Mouse (Mus musculus) cortical plate, adult 2 months (tissue): ENCODE measurements at regions not wholly inside any gene's neighbourhood (a gene's known extent, or its start where the extent isn't known, plus 50 kb on each side); places are given as distances from the start of the nearest gene placed in this dataset.
A peak's percentile ranks its signal among the peaks of the same experiment; 100 is the strongest.

Source experiments
- H3K27ac ChIP-seq: fragments of 200-500 bp; 2 replicates; pipeline ENCODE4 v1.5.1; 2012; ENCODE audit warnings: low read length, control low read depth, inconsistent platforms; ENCODE audit not compliant: insufficient read depth
- H3K4me1 ChIP-seq: fragments of 200-500 bp; 2 replicates; pipeline ENCODE4 v1.6.1; 2011; ENCODE audit warnings: low read length; ENCODE audit not compliant: control insufficient read depth, insufficient read depth
- H3K4me3 ChIP-seq: fragments of 200-500 bp; 2 replicates; pipeline ENCODE4 v1.5.1; 2011; ENCODE audit warnings: mild to moderate bottlenecking, low read length, control low read depth; ENCODE audit not compliant: insufficient read depth
- CTCF ChIP-seq: fragments of 200-500 bp; IDR thresholded peaks from 2 replicates; pipeline ENCODE4 v1.5.1; 2011; ENCODE audit warnings: mild to moderate bottlenecking, control low read depth, low read length; ENCODE audit not compliant: insufficient read depth; ENCODE audit errors: extremely low read depth
- POLR2A ChIP-seq: fragments of 200-500 bp; IDR thresholded peaks from 2 replicates; pipeline ENCODE4 v1.6.1; 2011; ENCODE audit warnings: mild to moderate bottlenecking, low read length, control low read depth; ENCODE audit not compliant: insufficient read depth; ENCODE audit errors: extremely low read depth

DNA sequence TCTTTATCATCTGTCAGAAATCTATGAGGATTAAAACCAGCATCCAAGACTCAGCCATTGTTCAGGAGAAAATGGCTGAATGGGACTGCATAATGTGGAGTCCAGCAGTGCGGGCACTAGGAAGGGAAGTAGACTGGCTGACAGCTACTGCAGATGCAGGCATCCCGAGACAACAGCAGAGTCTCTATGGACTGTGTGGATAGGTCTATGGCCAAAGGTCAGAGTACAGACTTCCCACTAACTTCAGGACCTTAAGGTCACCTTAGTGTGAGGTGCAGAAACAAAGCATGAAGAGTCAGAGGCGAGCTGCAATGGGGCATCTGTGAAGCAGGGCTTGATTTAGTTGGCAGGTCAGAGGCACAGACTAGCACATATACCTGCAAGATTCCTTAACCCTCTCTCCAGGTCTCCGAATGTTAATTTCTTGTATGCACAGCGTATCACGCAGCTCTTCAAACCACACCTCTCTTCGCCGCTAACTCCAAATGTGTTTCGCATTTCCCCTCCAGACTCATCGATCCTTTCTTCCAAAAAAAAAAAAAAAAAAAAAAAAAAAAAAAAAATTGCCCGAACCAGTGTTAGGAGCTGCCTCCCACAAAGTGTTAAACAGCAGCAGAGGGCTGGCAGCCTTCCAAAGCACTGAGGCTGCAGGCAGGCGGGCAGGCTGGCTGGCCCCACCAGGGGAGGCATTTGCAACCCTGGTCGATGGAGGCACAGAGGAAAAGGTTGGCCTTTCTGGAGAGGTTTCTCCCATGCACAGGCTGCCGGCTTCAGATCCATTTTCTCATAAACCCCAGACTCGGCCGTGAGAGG, 270.2 kb upstream of the Myt1l start:
- TF ChIP-seq POLR2A (no peak), CTCF (no peak)
- peaks cover 5% of the 10 kb centered on the region for H3K4me1 ChIP-seq
- no peak overlapping the region for H3K27ac ChIP-seq
- H3K4me3 ChIP-seq: no peak overlapping the region

DNA sequence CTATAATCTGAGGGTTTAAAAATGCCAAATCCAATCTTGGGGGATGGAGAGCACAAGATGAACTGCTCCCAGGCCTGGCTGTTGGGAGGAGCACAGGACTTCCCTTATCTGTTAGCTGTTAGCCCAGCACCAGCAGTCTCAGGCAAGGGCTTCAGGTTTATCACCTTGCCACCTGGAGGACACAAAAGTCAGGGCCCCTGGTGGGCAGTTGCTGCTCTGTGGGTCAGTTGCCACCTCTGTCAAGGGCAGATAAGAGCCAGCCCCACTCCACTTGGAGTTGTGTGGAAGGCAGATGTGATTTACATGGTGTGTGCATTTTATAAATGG, 269.7 kb upstream of the Myt1l start:
- no peak overlapping the region for H3K4me3 ChIP-seq
- TF ChIP-seq POLR2A (no peak), CTCF (no peak)
- no peak overlapping the region for H3K27ac ChIP-seq
- peaks cover 5% of the 10 kb centered on the region for H3K4me1 ChIP-seq

DNA sequence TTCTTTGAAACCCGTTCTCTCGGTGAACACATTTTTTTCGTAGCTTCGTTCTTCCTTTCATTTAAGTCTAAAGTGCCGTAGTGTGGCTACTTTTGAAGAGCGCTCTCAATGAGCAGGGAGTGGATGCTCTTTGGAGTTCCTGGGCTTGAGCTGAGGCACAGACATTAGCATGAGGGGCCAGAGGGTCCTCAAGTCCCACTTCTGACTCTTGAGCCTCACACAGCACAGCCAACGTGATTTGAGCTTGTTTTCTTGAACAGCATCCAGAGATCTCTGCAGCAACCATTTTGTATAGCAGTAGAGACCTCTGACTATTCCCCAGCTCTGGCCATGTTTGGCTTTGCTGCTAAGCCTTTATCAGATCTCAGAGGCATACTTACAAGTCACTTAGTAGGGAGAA, 269.2 kb upstream of the Myt1l start:
- TF ChIP-seq CTCF (no peak), POLR2A (no peak)
- Histone ChIP-seq H3K4me1 (peaks cover 5% of the 10 kb centered on the region), H3K4me3 (no peak overlapping the region), H3K27ac (no peak overlapping the region)

DNA sequence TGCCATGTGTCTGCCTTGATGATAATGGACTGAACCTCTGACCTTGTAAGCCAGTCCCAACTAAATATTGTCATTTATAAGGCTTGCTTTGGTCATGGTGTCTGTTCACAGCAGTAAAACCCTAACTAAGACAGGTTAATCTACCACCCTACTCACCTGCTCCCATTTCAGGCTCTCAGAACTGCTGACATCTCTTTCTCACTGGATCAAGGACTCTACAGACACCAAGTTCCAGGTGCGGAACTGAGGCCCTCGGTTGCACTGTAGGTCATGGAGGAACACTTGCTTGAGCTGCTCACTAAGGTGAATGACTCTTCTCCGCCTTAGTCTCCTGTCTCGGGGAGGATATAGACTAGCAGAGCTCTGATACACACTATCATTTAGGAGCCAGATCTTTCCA, 254.0 kb upstream of the Myt1l start:
- Histone ChIP-seq H3K27ac (no peak overlapping the region), H3K4me1 (no peaks in the 10 kb centered on the region), H3K4me3 (no peak overlapping the region)
- TF ChIP-seq CTCF: no peak
- no peak for TF ChIP-seq POLR2A

DNA sequence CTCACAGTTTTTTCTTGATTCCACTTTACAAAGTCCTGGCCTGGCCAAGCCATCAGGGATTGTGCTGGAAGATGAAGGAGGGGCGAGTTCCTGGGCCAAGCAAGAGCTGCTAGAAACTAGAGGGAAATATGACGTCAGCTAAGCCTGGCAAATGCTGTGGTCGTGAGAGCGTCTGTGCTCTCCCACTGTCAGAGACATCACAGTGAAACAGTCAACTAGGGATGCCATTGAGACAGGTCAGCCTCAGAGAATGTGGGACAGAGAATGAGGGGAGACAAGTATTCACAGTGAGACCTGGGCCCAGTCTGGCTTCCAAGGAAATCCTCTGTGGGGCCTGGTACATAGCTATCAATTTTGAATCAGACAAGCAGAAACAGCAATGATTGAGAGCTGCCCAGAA, 252.5 kb upstream of the Myt1l start:
- Histone ChIP-seq H3K4me3 (no peak overlapping the region), H3K4me1 (peaks cover 8% of the 10 kb centered on the region), H3K27ac (no peak overlapping the region)
- TF ChIP-seq POLR2A (no peak), CTCF (no peak)

DNA sequence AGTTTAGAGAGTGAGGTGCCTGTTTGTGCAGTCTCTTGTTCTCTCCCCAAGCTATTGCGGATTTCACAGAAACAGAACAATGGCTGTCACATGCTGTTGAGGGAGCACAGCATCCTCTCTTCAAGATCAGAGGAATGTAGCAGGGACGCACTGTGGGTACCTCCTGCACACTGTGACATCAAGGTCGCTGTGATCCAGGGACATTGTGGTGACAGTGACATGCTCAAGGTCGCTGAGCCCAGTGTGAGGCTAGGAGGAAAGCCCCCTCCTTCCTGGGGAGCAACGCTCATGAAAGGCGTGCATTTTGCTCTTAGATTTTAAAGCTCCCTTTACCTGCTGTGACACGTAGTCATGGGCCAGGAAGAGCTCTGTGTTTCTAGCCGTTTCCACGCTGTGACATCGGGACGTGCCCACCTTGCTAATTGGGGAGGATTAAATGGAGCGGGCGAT, 248.5 kb upstream of the Myt1l start:
- 0 out of 2 replicates have a peak overlapping the region, but pooled peaks have one; percentile 4 for H3K27ac ChIP-seq
- no peak overlapping the region for H3K4me3 ChIP-seq
- no peak for TF ChIP-seq POLR2A
- no peak for TF ChIP-seq CTCF
- peaks cover 16% of the 10 kb centered on the region for H3K4me1 ChIP-seq

DNA sequence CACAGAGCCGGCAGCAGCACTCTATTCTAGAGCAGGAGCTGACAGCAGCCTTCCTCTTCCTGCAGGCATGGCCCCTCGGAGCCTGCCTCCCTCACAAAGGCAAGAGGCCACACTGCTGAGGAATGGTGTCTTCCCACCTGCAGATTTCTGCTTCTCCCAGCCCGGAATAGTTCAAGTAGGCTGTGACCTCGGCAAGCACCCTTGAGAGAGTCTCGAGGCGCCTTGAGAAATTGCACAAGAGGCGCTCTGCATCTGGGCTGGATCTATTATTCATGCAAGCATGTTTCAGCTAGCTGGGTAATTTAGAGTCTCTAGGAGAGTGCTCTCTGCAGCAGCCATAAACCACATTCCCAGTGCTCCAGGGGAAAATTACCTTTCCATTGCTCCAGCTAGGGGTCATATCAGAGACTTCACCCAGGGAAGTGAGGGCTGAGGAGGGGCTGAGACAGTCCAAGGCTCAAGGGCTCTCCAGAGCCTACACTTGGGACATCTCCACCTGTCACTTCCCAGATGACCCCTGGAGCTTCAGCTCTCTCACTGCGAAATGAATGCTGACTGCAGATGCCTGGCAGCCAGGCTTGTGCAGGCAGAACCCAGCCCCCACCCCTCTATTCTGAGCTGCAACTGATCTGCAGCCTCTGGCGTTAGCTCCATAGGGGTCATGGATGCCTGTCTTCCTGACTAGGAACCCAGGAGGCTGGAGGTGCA, 247.9 kb upstream of the Myt1l start:
- TF ChIP-seq CTCF (no peak), POLR2A (no peak)
- peaks cover 16% of the 10 kb centered on the region for H3K4me1 ChIP-seq
- no peak overlapping the region for H3K4me3 ChIP-seq
- peak overlapping the region; percentile 73 for H3K27ac ChIP-seq

DNA sequence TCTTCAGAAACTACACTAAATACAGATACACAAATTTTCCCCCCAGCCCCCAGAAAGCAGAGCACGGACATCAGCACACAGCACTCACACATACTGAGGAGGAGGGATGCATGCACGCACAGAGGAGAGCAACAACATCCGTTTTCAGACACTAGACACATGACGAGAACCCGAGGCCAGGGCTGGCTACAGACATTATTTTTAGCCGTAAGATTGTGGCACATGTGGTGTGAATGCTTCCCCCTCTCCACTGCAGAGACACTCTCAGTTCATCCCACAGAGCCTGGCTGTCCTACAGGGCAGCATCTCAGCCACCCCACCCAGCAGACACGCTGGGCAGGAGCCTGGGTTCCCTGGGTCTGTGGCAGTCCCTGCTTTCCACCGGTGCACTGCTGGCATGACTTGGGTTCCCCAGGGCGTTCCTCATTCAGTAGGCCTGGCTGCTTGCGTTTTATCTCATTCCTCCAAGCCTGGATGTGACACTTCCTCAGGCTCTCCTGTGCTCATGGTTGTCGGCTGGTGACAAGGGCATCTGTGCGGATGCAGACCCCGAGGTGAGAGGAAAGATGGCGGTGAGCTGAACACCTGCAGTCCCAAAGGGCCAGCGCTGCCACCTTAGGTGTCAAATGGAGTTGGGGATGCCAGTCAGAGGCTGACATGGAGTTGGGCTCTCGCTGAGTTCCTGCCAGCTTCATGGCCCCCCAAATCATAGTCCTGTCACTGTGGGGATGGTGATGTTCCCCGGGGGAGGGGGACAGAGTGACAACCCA, 247.1 kb upstream of the Myt1l start:
- H3K4me3 ChIP-seq: no peak overlapping the region
- TF ChIP-seq POLR2A: no peak
- TF ChIP-seq CTCF: no peak
- peaks cover 16% of the 10 kb centered on the region for H3K4me1 ChIP-seq
- peak overlapping the region; percentile 73; the same call in 1 of the 2 replicates for H3K27ac ChIP-seq

DNA sequence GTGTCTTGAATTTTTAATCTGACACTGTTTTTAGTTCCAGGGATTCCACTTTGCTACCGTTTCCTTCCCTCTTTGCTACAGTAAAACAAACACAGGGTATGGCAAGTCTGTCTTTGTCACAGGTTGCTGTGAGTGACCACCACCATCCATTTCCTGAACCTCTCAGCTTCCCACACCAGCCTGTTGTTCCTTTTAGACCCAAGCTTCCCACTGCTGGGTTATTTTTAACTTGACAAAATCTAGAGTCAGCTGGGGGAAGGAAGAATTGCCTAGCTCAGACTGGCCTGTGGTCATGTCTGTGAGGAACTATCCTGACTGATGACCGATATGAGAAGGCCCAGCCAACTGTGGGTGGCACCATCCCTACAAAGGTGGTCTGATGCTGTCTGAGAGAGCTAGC, 239.4 kb upstream of the Myt1l start:
- H3K27ac ChIP-seq: no peak overlapping the region
- no peak overlapping the region for H3K4me3 ChIP-seq
- peaks cover 2% of the 10 kb centered on the region; the same call in 1 of the 2 replicates for H3K4me1 ChIP-seq
- no peak for TF ChIP-seq CTCF
- TF ChIP-seq POLR2A: no peak
